Mouse (Mus musculus) CH12.LX (cell line): ENCODE measurements around the gene Riok2. TPM values are rescaled to one million over a fixed set of nuclear protein-coding genes. Genes with fewer than 3 reads are reported as not detected.

Experiments
- DNase-seq: peaks from one replicate; pipeline ENCODE4 v3.0.0-alpha.2; 2013; ENCODE audit errors: extremely low read depth
- H3K27ac ChIP-seq: 2 replicates; pipeline ENCODE4 v1.5.1; 2012; ENCODE audit warnings: low read depth, mild to moderate bottlenecking, control low read depth, moderate library complexity; ENCODE audit not compliant: insufficient read depth
- H3K27me3 ChIP-seq: replicated peaks from 2 replicates; pipeline ENCODE3; 2012; ENCODE audit warnings: inconsistent platforms
- H3K36me3 ChIP-seq, 2 experiments: replicated peaks in 1 of 2; 2 replicates each; pipeline versions ENCODE3 to v1.6.1; 2012; ENCODE audit warnings: inconsistent platforms in 1 of 2, low read length in 1 of 2, mild to moderate bottlenecking in 1 of 2, mixed read lengths in 1 of 2, moderate library complexity in 1 of 2; ENCODE audit not compliant: control insufficient read depth in 1 of 2, insufficient read depth in 1 of 2
- H3K4me1 ChIP-seq, 2 experiments: 2 replicates each; pipeline ENCODE4 v1.6.1; 2012; ENCODE audit warnings: inconsistent platforms in 1 of 2, moderate library complexity in 1 of 2; ENCODE audit not compliant: insufficient read depth in 2 of 2, control insufficient read depth in 1 of 2
- H3K4me2 ChIP-seq: 2 replicates; pipeline ENCODE4 v1.6.1; 2012; ENCODE audit warnings: low read depth, mild to moderate bottlenecking, control low read depth; ENCODE audit not compliant: poor library complexity, insufficient read depth, severe bottlenecking
- H3K4me3 ChIP-seq, 3 experiments: fragments of 150-350 bp in 1 of 3; sonication (generic) in 1 of 3; replicated peaks in 1 of 3; 2 replicates each; pipeline versions ENCODE3 to v1.5.1; 2011 to 2012; ENCODE audit warnings: low read depth in 2 of 3, low read length in 2 of 3, mild to moderate bottlenecking in 2 of 3, moderate library complexity in 2 of 3, control low read depth in 1 of 3, improper control_type of control experiment in 1 of 3, inconsistent platforms in 1 of 3, mixed read lengths in 1 of 3; ENCODE audit not compliant: poor library complexity in 1 of 3
- H3K79me2 ChIP-seq: replicated peaks from 2 replicates; pipeline ENCODE4 v1.6.1; 2012; ENCODE audit warnings: mild to moderate bottlenecking, moderate library complexity; ENCODE audit not compliant: control insufficient read depth, poor library complexity, insufficient read depth, severe bottlenecking; ENCODE audit errors: extremely low read depth
- H3K9ac ChIP-seq: 2 replicates; pipeline ENCODE4 v1.6.1; 2012; ENCODE audit warnings: low read depth, mild to moderate bottlenecking, control low read depth, moderate library complexity; ENCODE audit not compliant: insufficient read depth
- H3K9me3 ChIP-seq: replicated peaks from 2 replicates; pipeline ENCODE3; 2012; ENCODE audit warnings: low read length, inconsistent platforms, mixed read lengths
- BHLHE40 ChIP-seq: IDR thresholded peaks from 2 replicates; pipeline ENCODE4 v1.6.1; 2011; ENCODE audit warnings: mild to moderate bottlenecking, low read depth, low read length, improper control_type of control experiment
- CHD1 ChIP-seq: IDR thresholded peaks from 2 replicates; pipeline ENCODE4 v1.6.1; 2012; ENCODE audit warnings: low read depth, low read length, improper control_type of control experiment, inconsistent platforms
- CTCF ChIP-seq, 2 experiments: IDR thresholded peaks in 1 of 2; conservative IDR thresholded peaks in 1 of 2; 2 replicates each; pipeline ENCODE4 v1.5.1; 2011 to 2012; ENCODE audit warnings: low read depth in 2 of 2, low read length in 2 of 2, improper control_type of control experiment in 1 of 2, inconsistent platforms in 1 of 2, mild to moderate bottlenecking in 1 of 2, moderate library complexity in 1 of 2
- E2F4 ChIP-seq: IDR thresholded peaks from 2 replicates; pipeline ENCODE4 v1.6.1; 2011; ENCODE audit warnings: low read depth, low read length, improper control_type of control experiment; ENCODE audit not compliant: insufficient replicate concordance
- ELF1 ChIP-seq: IDR thresholded peaks from 2 replicates; pipeline ENCODE4 v1.6.1; 2014; ENCODE audit warnings: low read depth, mild to moderate bottlenecking, inconsistent platforms, low read length, improper control_type of control experiment
- ETS1 ChIP-seq: conservative IDR thresholded peaks from 2 replicates; pipeline ENCODE4 v1.6.1; 2012; ENCODE audit warnings: low read depth, mild to moderate bottlenecking, inconsistent platforms, low read length, improper control_type of control experiment, moderate library complexity
- GABPA ChIP-seq: IDR thresholded peaks from 2 replicates; pipeline ENCODE4 v1.6.1; 2012; ENCODE audit warnings: low read depth, low read length, improper control_type of control experiment, inconsistent platforms; ENCODE audit not compliant: insufficient replicate concordance
- JUN ChIP-seq: IDR thresholded peaks from 2 replicates; pipeline ENCODE4 v1.6.1; 2011; ENCODE audit warnings: low read depth, mild to moderate bottlenecking, low read length, improper control_type of control experiment, moderate library complexity; ENCODE audit not compliant: insufficient read depth
- KAT2A ChIP-seq: IDR thresholded peaks from 2 replicates; pipeline ENCODE4 v1.6.1; 2012; ENCODE audit warnings: low read length, improper control_type of control experiment, inconsistent platforms; ENCODE audit not compliant: insufficient replicate concordance
- MAFK ChIP-seq: IDR thresholded peaks from 2 replicates; pipeline ENCODE4 v1.6.1; 2011; ENCODE audit warnings: low read length, improper control_type of control experiment; ENCODE audit not compliant: insufficient replicate concordance
- MAX ChIP-seq: IDR thresholded peaks from 2 replicates; pipeline ENCODE4 v1.6.1; 2011; ENCODE audit warnings: low read length, improper control_type of control experiment
- MAZ ChIP-seq: IDR thresholded peaks from 2 replicates; pipeline ENCODE4 v1.6.1; 2012; ENCODE audit warnings: low read depth, mild to moderate bottlenecking, inconsistent platforms, low read length, improper control_type of control experiment, moderate library complexity
- MYC ChIP-seq: IDR thresholded peaks from 2 replicates; pipeline ENCODE4 v1.6.1; 2011; ENCODE audit warnings: low read depth, mild to moderate bottlenecking, improper control_type of control experiment, low read length
- NELFE ChIP-seq: IDR thresholded peaks from 2 replicates; pipeline ENCODE4 v1.6.1; 2011; ENCODE audit warnings: low read depth, low read length, improper control_type of control experiment
- PAX5 ChIP-seq: IDR thresholded peaks from 2 replicates; pipeline ENCODE4 v1.6.1; 2012; ENCODE audit warnings: low read length, inconsistent platforms, mixed read lengths
- POLR2AphosphoS2 ChIP-seq: IDR thresholded peaks from 2 replicates; pipeline ENCODE4 v1.6.1; 2011; ENCODE audit warnings: low read depth, low read length, improper control_type of control experiment
- RAD21 ChIP-seq: IDR thresholded peaks from 2 replicates; pipeline ENCODE4 v1.6.1; 2011; ENCODE audit warnings: low read depth, mild to moderate bottlenecking, low read length, improper control_type of control experiment, moderate library complexity
- RCOR1 ChIP-seq: conservative IDR thresholded peaks from 2 replicates; pipeline ENCODE4 v1.6.1; 2012; ENCODE audit warnings: low read depth, mild to moderate bottlenecking, inconsistent platforms, low read length, improper control_type of control experiment
- SMC3 ChIP-seq: IDR thresholded peaks from 2 replicates; pipeline ENCODE4 v1.6.1; 2011; ENCODE audit warnings: low read depth, low read length, improper control_type of control experiment
- TBP ChIP-seq: conservative IDR thresholded peaks from 2 replicates; pipeline ENCODE4 v1.6.1; 2011; ENCODE audit warnings: low read depth, low read length, improper control_type of control experiment
- TCF12 ChIP-seq: IDR thresholded peaks from 2 replicates; pipeline ENCODE4 v1.6.1; 2014; ENCODE audit warnings: low read depth, mild to moderate bottlenecking, inconsistent platforms, low read length, improper control_type of control experiment
- ZKSCAN1 ChIP-seq: IDR thresholded peaks from 2 replicates; pipeline ENCODE4 v1.6.1; 2012; ENCODE audit warnings: low read depth, inconsistent platforms, low read length, improper control_type of control experiment, borderline replicate concordance
- dilution Hi-C: fragments of 300-500 bp; cut with MboI; formaldehyde crosslinking; loops from 2 replicates; pipeline ENCODE4 v1.14.3; 2020; ENCODE audit warnings: low sequenced_read_pairs; ENCODE audit not compliant: extremely low pct_unique_long_range_greater_than_20kb, extremely low pct_ligation_motif_present
- in situ Hi-C: fragments of 300-500 bp; cut with MboI; formaldehyde crosslinking; loops from 3 replicates; pipeline ENCODE4 v1.14.3; 2019; ENCODE audit warnings: low sequenced_read_pairs, low pct_ligation_motif_present, low pct_unique_long_range_greater_than_20kb, mixed read lengths
- polyA plus RNA-seq: library from polyadenylated mRNA; unstranded; fragments of >175 nt; gene quantifications from 2 replicates; pipeline ENCODE4 v1.2.1, GENCODE M21; 2012; ENCODE audit warnings: low read depth; ENCODE audit not compliant: insufficient read length
- total RNA-seq, 2 experiments: library from RNA; depleted of rRNA; stranded (reverse); fragments of 300-350 nt in 1 of 2; fragments of >200 nt in 1 of 2; gene quantifications; 2 replicates each; pipeline ENCODE4 v1.2.3; 2012 to 2014

Gene Riok2
- total and polyA plus RNA-seq, 3 experiments = 27.9 to 114 (median 78.4) TPM

DNA sequence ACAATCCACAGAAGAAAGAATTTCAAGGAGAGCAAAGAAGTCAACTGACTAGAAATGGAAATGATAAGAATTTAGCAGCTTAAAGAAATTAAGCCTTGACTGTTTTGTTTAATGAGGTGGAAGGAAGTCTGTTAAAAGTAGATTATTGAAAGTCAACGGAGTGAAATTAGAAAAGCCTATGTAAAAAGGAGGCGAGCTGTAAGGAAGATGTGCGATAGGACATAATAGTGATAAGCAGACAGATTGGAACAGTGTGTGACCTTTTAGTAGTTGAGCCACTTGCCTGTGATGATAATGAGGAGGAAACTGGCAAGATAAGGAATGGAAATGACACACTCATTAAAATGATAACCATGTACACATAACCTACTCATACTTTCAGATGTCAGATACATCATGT, 10.4 kb downstream of the Riok2 start:
- Histone ChIP-seq H3K9ac (no peak overlapping the region), H3K9me3 (no peaks in the 10 kb centered on the region), H3K79me2 (peaks cover 8% of the 10 kb centered on the region), H3K36me3 (peaks cover 37 to 85% of the 10 kb centered on the region in 2 experiments), H3K27me3 (no peaks in the 10 kb centered on the region), H3K4me3 (no peak overlapping the region), H3K27ac (no peak overlapping the region), H3K4me1 (no peaks in the 10 kb centered on the region), H3K4me2 (no peak overlapping the region)
- DNase-seq = no peak
- dilution Hi-C loops (no loop called here), in situ Hi-C loops (no loop called here)
- TF ChIP-seq E2F4 (no peak), SMC3 (no peak), ZKSCAN1 (no peak), JUN (no peak), POLR2AphosphoS2 (no peak), RAD21 (no peak), MYC (no peak), MAZ (no peak), RCOR1 (no peak), PAX5 (no peak)

DNA sequence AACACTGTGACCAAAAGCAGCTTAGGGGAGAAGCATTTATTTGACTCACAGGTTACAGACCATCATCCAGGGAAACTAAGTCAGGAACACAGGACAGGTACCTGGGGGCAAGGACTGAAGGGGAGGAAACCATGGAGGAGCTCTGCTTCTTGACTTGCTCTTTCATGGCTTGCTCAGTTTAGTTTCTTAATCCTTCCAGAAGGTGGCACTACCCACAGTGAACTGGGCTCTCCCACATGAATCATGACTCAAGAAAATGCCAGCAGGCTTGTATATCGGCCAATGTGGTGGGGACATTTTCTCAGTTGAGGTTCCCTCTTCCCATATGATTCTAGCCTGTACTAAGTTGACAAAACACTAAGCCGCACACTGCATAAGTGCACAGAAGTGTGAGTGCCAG, 12.0 kb downstream of the Riok2 start:
- TF ChIP-seq MAX (no peak), KAT2A (no peak), MAFK (no peak), CHD1 (no peak), BHLHE40 (no peak), JUN (no peak), NELFE (no peak), ELF1 (no peak), CTCF (conservative IDR thresholded peaks at IDR 0.05 in 1 of 2, IDR thresholded peaks at IDR 0.05 in 1 of 2; ENCODE audit: low read depth in 2 of 2, low read length in 2 of 2) (peak in 1 of 2 experiments; percentile 44; a peak in 2 of 4 replicates), ETS1 (no peak), RCOR1 (no peak), TCF12 (no peak), SMC3 (peak; percentile 20), GABPA (no peak), RAD21 (no peak; the same call in 1 of the 2 replicates), TBP (no peak)
- TF ChIP-seq, all 38 proteins: peak for 2
- Histone ChIP-seq H3K4me1 (peaks cover 0 to 4% of the 10 kb centered on the region in 2 experiments; a peak in 1 of 4 replicates), H3K9ac (no peak overlapping the region), H3K9me3 (no peaks in the 10 kb centered on the region), H3K4me3 (no peak overlapping the region), H3K27ac (no peak overlapping the region), H3K36me3 (peaks cover 40 to 85% of the 10 kb centered on the region in 2 experiments), H3K79me2 (peaks cover 6% of the 10 kb centered on the region; the same call in 1 of the 2 replicates), H3K27me3 (no peaks in the 10 kb centered on the region), H3K4me2 (no peak overlapping the region)
- dilution Hi-C loops (no loop called here), in situ Hi-C loops (no loop called here)
- DNase-seq = no peak
